Mouse (Mus musculus) forebrain, embryonic 13.5 days (tissue): ENCODE results near the gene Ctla2a. TPM values are rescaled to one million over a fixed set of nuclear protein-coding genes. Genes with fewer than 3 reads are reported as not detected.

Source experiments
- polyA plus RNA-seq: library from polyadenylated mRNA; unstranded; fragments of >200 nt; fragmentation: Nextera tagmentation; extraction: Ambion mirVana; gene quantifications from 2 replicates; pipeline ENCODE4 v1.2.1, GENCODE M21; 2015

Ctla2a gene
- polyA plus RNA-seq, 1 experiment from 2014 or later = 12.4 TPM

Other genes with a start within 250 kb of the Ctla2a start
- not detected in 2 replicates for gene BC051665, start 150.3 kb downstream of the Ctla2a start, polyA plus RNA-seq
- not detected in 2 replicates for gene Ctsll3, start 133.8 kb downstream of the Ctla2a start, polyA plus RNA-seq
- gene 4930486L24Rik, start 72.2 kb downstream of the Ctla2a start, polyA plus RNA-seq = not detected in 2 replicates
- gene Gm49392, start 39.7 kb downstream of the Ctla2a start, polyA plus RNA-seq = 0.13 TPM in 1 of 2 replicates, not detected in the other
- gene Ctla2b, start 39.2 kb downstream of the Ctla2a start, polyA plus RNA-seq = 1.0 and 2.0 TPM in 2 replicates
- gene Tpbpb, start 31.7 kb downstream of the Ctla2a start, polyA plus RNA-seq = not detected in 2 replicates
- gene Gm49393, start 1.0 kb downstream of the Ctla2a start, polyA plus RNA-seq = not detected in 2 replicates
- not detected in 2 replicates for gene Gm49391, start 54 bp downstream of the Ctla2a start, polyA plus RNA-seq
- gene Tpbpa, start 5.4 kb upstream of the Ctla2a start, polyA plus RNA-seq = not detected in 2 replicates
- not detected in 2 replicates for gene Ctsj, start 69.3 kb upstream of the Ctla2a start, polyA plus RNA-seq
- gene Ctsq, start 104.0 kb upstream of the Ctla2a start, polyA plus RNA-seq = not detected in 2 replicates
- not detected in 2 replicates for gene Ctsr, start 227.6 kb upstream of the Ctla2a start, polyA plus RNA-seq